Mouse (Mus musculus): Measurements from ENCODE around the gene Nipal4. TPM values are rescaled to one million over a fixed set of nuclear protein-coding genes. Genes with fewer than 3 reads are reported as not detected.
"Not testable (repeated sequence)": the region's sequence is repeated elsewhere in the genome, so short reads cannot be mapped to it uniquely, and the experiment has no call there.

Nipal4 gene
- polyA plus RNA-seq, 1 experiment from 2014 or later, result 1.6 TPM

- Histone ChIP-seq H3K27ac (no peak overlapping the region), H3K27me3 (ENCODE audit: poor library complexity, severe bottlenecking) (no peaks in the 10 kb centered on the region), H3K4me3 (no peak overlapping the region), H3K9me3 (no peaks in the 10 kb centered on the region), H3K4me1 (no peaks in the 10 kb centered on the region), H3K36me3 (replicated peaks) (peaks cover 37% of the 10 kb centered on the region)
- 72% methylated on average over 4 of the region's 4 CpGs for WGBS
- no peak for DNase-seq (ENCODE audit: extremely low spot score, low spot score)
Measured at GRCm38 (mm10) chr11:46194175-46194574, 27.9 kb upstream of the Nipal4 start.

DNA sequence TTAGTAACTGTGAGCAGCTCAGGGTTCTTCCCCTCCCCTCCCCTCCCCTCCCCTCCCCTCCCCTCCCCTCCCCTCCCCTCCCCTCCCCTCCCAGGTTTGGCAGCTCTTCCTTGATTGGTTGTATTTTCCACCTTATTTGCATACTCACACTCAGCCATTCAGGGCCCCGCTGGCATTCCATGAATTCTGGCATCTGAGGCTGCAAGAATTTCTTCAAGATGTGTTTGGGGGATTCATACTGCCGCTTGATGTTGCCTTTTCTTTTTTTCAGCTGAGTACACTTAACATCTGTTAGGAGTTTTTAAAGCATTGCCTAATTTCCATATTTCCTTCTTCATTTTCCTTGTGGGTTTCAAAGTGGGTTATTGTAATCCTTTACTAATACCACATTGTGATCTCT lies 22.0 kb upstream of the Nipal4 start:
- no peaks in the 10 kb centered on the region for H3K9me3 ChIP-seq
- WGBS, result 78% methylated on average over 2 of the region's 2 CpGs
- H3K4me3 ChIP-seq, result no peak overlapping the region
- no peaks in the 10 kb centered on the region for H3K36me3 ChIP-seq (replicated peaks)
- no peak for DNase-seq (ENCODE audit: extremely low spot score, low spot score)
- 0 out of 2 replicates have a peak, but pooled peaks cover 4% of the 10 kb centered on the region for H3K4me1 ChIP-seq
- no peaks in the 10 kb centered on the region for H3K27me3 ChIP-seq (ENCODE audit: poor library complexity, severe bottlenecking)
- no peak overlapping the region for H3K27ac ChIP-seq

DNA sequence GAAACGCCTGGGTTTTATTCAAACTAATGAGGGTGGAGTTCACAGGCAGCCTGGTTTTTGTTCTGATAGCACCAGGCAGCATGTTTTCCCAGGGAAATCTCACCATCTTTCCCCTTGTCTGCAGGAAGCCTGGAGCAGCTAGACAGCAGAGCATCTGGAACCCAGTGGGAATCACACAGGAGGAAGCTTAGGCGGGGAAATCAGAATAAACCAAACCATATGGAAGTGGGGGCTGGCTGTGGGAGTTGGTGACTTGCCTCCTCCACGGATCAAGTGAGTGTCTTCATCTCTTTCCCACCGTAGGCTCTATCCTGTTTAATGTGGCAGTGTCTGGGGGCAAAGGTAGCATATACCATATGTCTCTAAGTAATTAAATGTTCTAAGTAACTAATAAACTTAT lies 19.2 kb upstream of the Nipal4 start:
- 44% methylated on average over 4 of the region's 4 CpGs for WGBS
- Histone ChIP-seq H3K4me3 (no peak overlapping the region), H3K27ac (0 out of 2 replicates have a peak overlapping the region, but pooled peaks have one; percentile 11), H3K27me3 (ENCODE audit: poor library complexity, severe bottlenecking) (no peaks in the 10 kb centered on the region), H3K9me3 (no peaks in the 10 kb centered on the region), H3K4me1 (0 out of 2 replicates have a peak, but pooled peaks cover 4% of the 10 kb centered on the region), H3K36me3 (replicated peaks) (no peaks in the 10 kb centered on the region)
- DNase-seq (ENCODE audit: extremely low spot score, low spot score), result no peak

GRCm38 (mm10) chr11:46184946-46185345 lies 18.6 kb upstream of the Nipal4 start:
- DNase-seq (ENCODE audit: extremely low spot score, low spot score), result no peak
- Histone ChIP-seq H3K4me3 (no peak overlapping the region), H3K36me3 (replicated peaks) (no peaks in the 10 kb centered on the region), H3K27me3 (ENCODE audit: poor library complexity, severe bottlenecking) (no peaks in the 10 kb centered on the region), H3K4me1 (0 out of 2 replicates have a peak, but pooled peaks cover 4% of the 10 kb centered on the region), H3K9me3 (no peaks in the 10 kb centered on the region), H3K27ac (peak overlapping the region; percentile 11; the same call in 1 of the 2 replicates)
- WGBS, result 76% methylated on average over 3 of the region's 3 CpGs

- not testable (repeated sequence) for H3K36me3 ChIP-seq (replicated peaks); H3K9me3 ChIP-seq; DNase-seq (ENCODE audit: extremely low spot score, low spot score); H3K4me3 ChIP-seq; H3K4me1 ChIP-seq; H3K27ac ChIP-seq; H3K27me3 ChIP-seq (ENCODE audit: poor library complexity, severe bottlenecking)
- WGBS, result 85% methylated on average over 1 of the region's 1 CpGs
Measured at GRCm38 (mm10) chr11:46182031-46182430, 15.7 kb upstream of the Nipal4 start.

DNA sequence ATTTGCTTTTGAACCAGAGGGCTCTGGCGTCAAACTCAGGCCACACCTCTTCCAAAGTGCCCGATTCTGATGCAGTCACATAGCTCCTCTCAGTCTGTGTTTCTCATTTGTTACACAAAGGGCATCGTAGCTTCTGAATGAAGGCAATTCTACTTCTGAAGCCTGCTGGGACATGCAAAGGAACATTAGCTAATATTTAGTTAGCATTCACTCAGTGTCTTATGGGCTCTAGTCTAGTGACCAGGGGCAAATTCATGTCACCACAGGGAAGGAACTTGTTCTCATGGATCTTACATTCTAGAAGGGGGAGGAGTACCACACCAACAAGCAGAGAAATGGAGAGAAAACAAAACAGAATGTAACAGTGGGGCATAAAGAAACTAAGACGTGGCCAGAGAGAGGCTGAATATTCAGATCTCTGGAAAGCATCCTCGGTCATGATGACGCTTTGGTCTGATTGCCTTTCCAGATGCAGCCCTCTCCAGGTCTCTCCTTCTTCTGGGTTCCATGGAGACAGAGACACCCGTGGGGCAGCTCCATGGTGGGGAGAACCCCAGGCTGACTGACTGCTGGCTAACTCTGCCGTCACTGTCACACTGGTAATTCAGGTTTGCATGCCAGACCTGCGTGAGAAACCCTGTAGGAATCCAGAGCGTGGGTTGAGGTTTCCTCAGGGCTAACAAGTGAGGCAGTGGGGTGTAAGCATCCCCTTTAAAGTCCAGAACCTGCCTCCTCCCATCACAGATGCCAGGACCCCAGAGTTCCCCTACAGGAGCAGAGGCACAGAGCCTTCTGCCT lies 11.1 kb upstream of the Nipal4 start:
- Histone ChIP-seq H3K27ac (no peak overlapping the region), H3K27me3 (ENCODE audit: poor library complexity, severe bottlenecking) (no peaks in the 10 kb centered on the region), H3K4me3 (no peak overlapping the region), H3K4me1 (no peaks in the 10 kb centered on the region), H3K9me3 (no peaks in the 10 kb centered on the region), H3K36me3 (replicated peaks) (no peaks in the 10 kb centered on the region)
- DNase-seq (ENCODE audit: extremely low spot score, low spot score), result no peak
- 87% methylated on average over 10 of the region's 10 CpGs for WGBS

DNA sequence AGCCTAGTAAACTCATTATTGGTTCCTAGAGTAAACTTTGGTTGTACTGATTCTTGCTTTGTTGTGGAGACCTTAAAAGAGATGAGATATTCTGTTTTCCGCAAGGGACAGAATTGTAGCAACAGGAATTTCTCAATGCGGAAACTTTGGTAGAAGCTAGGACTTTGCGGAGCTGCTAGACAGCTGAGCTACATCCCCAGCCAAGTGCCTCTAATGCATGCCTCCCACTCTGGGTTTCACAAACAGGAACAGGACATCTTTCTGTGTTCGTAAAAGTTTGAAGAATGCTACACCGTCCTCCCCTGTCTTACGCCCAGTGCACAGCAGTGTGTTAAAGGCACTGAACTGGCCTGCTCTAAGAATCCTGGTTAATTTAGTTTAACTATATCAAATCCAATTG lies 9.8 kb upstream of the Nipal4 start:
- WGBS, result 92% methylated on average over 6 of the region's 6 CpGs
- Histone ChIP-seq H3K4me3 (no peak overlapping the region), H3K27me3 (ENCODE audit: poor library complexity, severe bottlenecking) (no peaks in the 10 kb centered on the region), H3K4me1 (no peaks in the 10 kb centered on the region), H3K9me3 (no peaks in the 10 kb centered on the region), H3K36me3 (replicated peaks) (no peaks in the 10 kb centered on the region), H3K27ac (no peak overlapping the region)
- DNase-seq (ENCODE audit: extremely low spot score, low spot score), result no peak

GRCm38 (mm10) chr11:46172128-46172527 lies 5.8 kb upstream of the Nipal4 start:
- no peak for DNase-seq (ENCODE audit: extremely low spot score, low spot score)
- WGBS, result 93% methylated on average over 9 of the region's 9 CpGs

GRCm38 (mm10) chr11:46169908-46170307 lies 3.6 kb upstream of the Nipal4 start:
- H3K36me3 ChIP-seq (replicated peaks), result no peaks in the 10 kb centered on the region
- H3K27ac ChIP-seq, result peak overlapping the region; percentile 13; the same call in 1 of the 2 replicates
- H3K27me3 ChIP-seq (ENCODE audit: poor library complexity, severe bottlenecking), result peaks cover 29% of the 10 kb centered on the region
- DNase-seq (ENCODE audit: extremely low spot score, low spot score), result no peak
- 33% methylated on average over 3 of the region's 3 CpGs for WGBS
- no peak overlapping the region for H3K4me3 ChIP-seq
- peaks cover 15% of the 10 kb centered on the region for H3K4me1 ChIP-seq
- no peaks in the 10 kb centered on the region for H3K9me3 ChIP-seq

More at GRCm38 (mm10) chr11:46172128-46172527, 5.8 kb upstream of the Nipal4 start:
- Histone ChIP-seq H3K27ac (no peak overlapping the region), H3K36me3 (replicated peaks) (no peaks in the 10 kb centered on the region), H3K4me3 (no peak overlapping the region), H3K27me3 (ENCODE audit: poor library complexity, severe bottlenecking) (peaks cover 7% of the 10 kb centered on the region; the same call in 1 of the 2 replicates), H3K4me1 (peaks cover 6% of the 10 kb centered on the region), H3K9me3 (no peaks in the 10 kb centered on the region)

- Histone ChIP-seq H3K36me3 (replicated peaks) (no peaks in the 10 kb centered on the region), H3K27ac (no peak overlapping the region), H3K27me3 (ENCODE audit: poor library complexity, severe bottlenecking) (peaks cover 36% of the 10 kb centered on the region), H3K9me3 (no peaks in the 10 kb centered on the region), H3K4me3 (no peak overlapping the region), H3K4me1 (peaks cover 15% of the 10 kb centered on the region)
- no peak for DNase-seq (ENCODE audit: extremely low spot score, low spot score)
- 91% methylated on average over 7 of the region's 7 CpGs for WGBS
Measured at GRCm38 (mm10) chr11:46168506-46168905, 2.2 kb upstream of the Nipal4 start.

GRCm38 (mm10) chr11:46157462-46157861 lies 8.8 kb downstream of the Nipal4 start:
- Histone ChIP-seq H3K4me1 (no peaks in the 10 kb centered on the region), H3K4me3 (no peak overlapping the region), H3K9me3 (no peaks in the 10 kb centered on the region), H3K27ac (no peak overlapping the region), H3K36me3 (replicated peaks) (no peaks in the 10 kb centered on the region), H3K27me3 (ENCODE audit: poor library complexity, severe bottlenecking) (no peaks in the 10 kb centered on the region)
- DNase-seq (ENCODE audit: extremely low spot score, low spot score), result no peak

GRCm38 (mm10) chr11:46156945-46157344 lies 9.4 kb downstream of the Nipal4 start:
- H3K27me3 ChIP-seq (ENCODE audit: poor library complexity, severe bottlenecking), result no peaks in the 10 kb centered on the region
- no peaks in the 10 kb centered on the region for H3K36me3 ChIP-seq (replicated peaks)
- H3K27ac ChIP-seq, result no peak overlapping the region
- 85% methylated on average over 8 of the region's 8 CpGs for WGBS
- H3K4me1 ChIP-seq, result no peaks in the 10 kb centered on the region
- H3K4me3 ChIP-seq, result no peak overlapping the region
- no peak for DNase-seq (ENCODE audit: extremely low spot score, low spot score)
- H3K9me3 ChIP-seq, result no peaks in the 10 kb centered on the region

GRCm38 (mm10) chr11:46146619-46147018 lies 19.7 kb downstream of the Nipal4 start:
- 94% methylated on average over 5 of the region's 5 CpGs for WGBS
- H3K4me3 ChIP-seq, result no peak overlapping the region
- H3K9me3 ChIP-seq, result no peaks in the 10 kb centered on the region
- no peaks in the 10 kb centered on the region for H3K4me1 ChIP-seq
- H3K27ac ChIP-seq, result no peak overlapping the region
- DNase-seq (ENCODE audit: extremely low spot score, low spot score), result no peak
- peaks cover 24% of the 10 kb centered on the region for H3K36me3 ChIP-seq (replicated peaks)
- no peaks in the 10 kb centered on the region for H3K27me3 ChIP-seq (ENCODE audit: poor library complexity, severe bottlenecking)

Measured in forebrain, embryonic 10.5 days (tissue).